Mouse (Mus musculus): Measurements from ENCODE around the gene Scfd2.

DNA sequence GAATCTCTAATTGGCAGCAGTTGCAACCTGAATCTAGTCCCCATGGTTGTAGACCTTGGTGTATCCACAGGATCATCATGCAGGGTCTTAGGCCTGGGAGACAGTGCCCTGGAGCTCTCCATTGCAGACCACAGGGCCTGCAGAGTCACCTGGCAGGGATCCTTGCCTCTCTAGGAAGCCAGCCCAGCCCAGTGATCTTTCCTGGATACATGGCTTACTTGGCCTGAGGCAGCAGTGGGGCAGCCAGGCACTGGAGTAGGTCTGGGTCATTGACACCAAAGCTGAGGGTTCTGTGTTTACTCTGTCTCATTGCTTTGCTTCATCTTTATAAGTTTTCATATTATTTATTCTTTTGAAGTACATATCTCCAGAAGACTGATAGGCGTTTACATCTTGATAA is 29.6 kb upstream of the Scfd2 start:
- TF ChIP-seq POLR2A (IDR thresholded peaks at IDR 0.05; ENCODE audit: extremely low read depth, insufficient read depth, low read length): no peak
- no peak for TF ChIP-seq CTCF (IDR thresholded peaks at IDR 0.05; ENCODE audit: low read depth, low read length)

All from liver, adult 2 months (tissue).